Mouse (Mus musculus) forebrain, embryonic 11.5 days (tissue): Measurements from ENCODE around the gene Sema5b. TPM values are rescaled to one million over a fixed set of nuclear protein-coding genes. Genes with fewer than 3 reads are reported as not detected.

Experiments used
- ATAC-seq: fragments of 200-750 bp; cut with Nextera tagmentation; replicated peaks from 2 replicates; pipeline ENCODE4 v1.8.0; 2017; ENCODE audit warnings: moderate TSS enrichment; ENCODE audit not compliant: low FRiP score
- DNase-seq: peaks from one replicate; pipeline ENCODE4 v3.0.0-alpha.2; 2017; ENCODE audit warnings: low spot score
- H3K27ac ChIP-seq: fragments of 300-500 bp; sonication (generic); 2 replicates; pipeline ENCODE4 v1.5.1; 2014; ENCODE audit warnings: low read depth, low read length
- H3K27me3 ChIP-seq: fragments of 300-500 bp; sonication (generic); 2 replicates; pipeline ENCODE4 v1.6.1; 2014; ENCODE audit warnings: mild to moderate bottlenecking, low read length, mixed read lengths; ENCODE audit not compliant: control insufficient read depth, insufficient read depth
- H3K36me3 ChIP-seq: fragments of 300-500 bp; sonication (generic); 2 replicates; pipeline ENCODE4 v1.6.1; 2014; ENCODE audit warnings: mild to moderate bottlenecking, low read length, moderate library complexity, mixed read lengths; ENCODE audit not compliant: control insufficient read depth, insufficient read depth
- H3K4me1 ChIP-seq: fragments of 300-500 bp; sonication (generic); replicated peaks from 2 replicates; pipeline ENCODE4 v1.6.1; 2014; ENCODE audit warnings: low read length, mixed read lengths; ENCODE audit not compliant: control insufficient read depth, insufficient read depth
- H3K4me2 ChIP-seq: fragments of 300-500 bp; sonication (generic); 2 replicates; pipeline ENCODE4 v1.6.1; 2014; ENCODE audit warnings: low read depth, mild to moderate bottlenecking, low read length, moderate library complexity, mixed read lengths; ENCODE audit not compliant: severe bottlenecking
- H3K4me3 ChIP-seq: fragments of 300-500 bp; sonication (generic); 2 replicates; pipeline ENCODE4 v1.5.1; 2014; ENCODE audit warnings: low read depth, low read length
- H3K9ac ChIP-seq: fragments of 300-500 bp; sonication (generic); 2 replicates; pipeline ENCODE4 v1.6.1; 2014; ENCODE audit warnings: low read length
- H3K9me3 ChIP-seq: fragments of 300-500 bp; sonication (generic); 2 replicates; pipeline ENCODE4 v1.6.1; 2016; ENCODE audit warnings: low read length, mixed read lengths; ENCODE audit not compliant: control insufficient read depth
- WGBS: fragments of 180-500 bp; shearing (Covaris S2); extraction: QIAGEN DNeasy Blood & Tissue Kit; methylation state at CpG from one replicate; pipeline ENCODE4 v1.1.7; 2014; 5-methylcytosine and 5-hydroxymethylcytosine counted together
- polyA plus RNA-seq: library from polyadenylated mRNA; unstranded; fragments of >200 nt; fragmentation: Nextera tagmentation; extraction: Ambion mirVana; gene quantifications from 2 replicates; pipeline ENCODE4 v1.2.1, GENCODE M21; 2014

Gene Sema5b
- polyA plus RNA-seq = 58.0 and 62.6 TPM in 2 replicates

DNA sequence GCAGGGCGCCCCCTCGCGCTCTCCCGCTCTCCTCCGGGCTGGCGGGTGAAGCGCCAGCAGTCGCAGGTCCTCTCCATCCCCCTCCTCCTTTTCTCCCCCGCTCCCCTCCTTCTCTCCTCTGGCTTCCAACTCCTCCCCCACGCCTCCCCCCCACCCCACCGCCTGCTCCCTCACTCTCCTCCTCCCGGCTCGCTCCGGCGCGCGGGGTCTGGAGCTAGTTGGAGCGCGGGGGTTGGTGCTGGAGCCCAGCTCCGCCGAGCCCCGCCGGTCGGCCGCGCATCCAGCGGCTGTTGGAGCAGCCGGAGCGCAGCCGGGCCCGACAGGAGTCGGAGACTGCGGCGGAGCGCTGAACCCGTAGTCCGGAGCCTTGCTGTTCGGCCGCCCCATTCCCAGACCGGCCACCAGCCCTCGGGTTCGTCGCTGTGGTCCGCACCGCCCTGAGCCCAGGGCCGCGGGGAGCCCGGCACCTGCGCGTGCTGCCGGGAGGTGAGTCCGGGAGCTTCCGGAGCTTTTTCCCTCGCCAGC lies at the start of gene Sema5b:
Gene Sema5b, plus strand, starts transcription at position 29 of the 525 bp plus-strand sequence.
- Histone ChIP-seq H3K9me3 (no peaks in the 10 kb centered on the region), H3K4me3 (peak within 1 kb of the TSS; percentile 91), H3K9ac (peak within 1 kb of the TSS; percentile 98), H3K27ac (peak within 1 kb of the TSS; percentile 84), H3K27me3 (peaks cover 6% of the 10 kb centered on the region; the same call in 1 of the 2 replicates), H3K4me1 (peaks cover 9% of the 10 kb centered on the region), H3K4me2 (peak within 1 kb of the TSS; percentile 78), H3K36me3 (no peaks in the 10 kb centered on the region)
- DNase-seq (peak; percentile 94), ATAC-seq (peak; percentile 86)
- under 1% methylated on average over 48 of the region's 54 CpGs for WGBS

DNA sequence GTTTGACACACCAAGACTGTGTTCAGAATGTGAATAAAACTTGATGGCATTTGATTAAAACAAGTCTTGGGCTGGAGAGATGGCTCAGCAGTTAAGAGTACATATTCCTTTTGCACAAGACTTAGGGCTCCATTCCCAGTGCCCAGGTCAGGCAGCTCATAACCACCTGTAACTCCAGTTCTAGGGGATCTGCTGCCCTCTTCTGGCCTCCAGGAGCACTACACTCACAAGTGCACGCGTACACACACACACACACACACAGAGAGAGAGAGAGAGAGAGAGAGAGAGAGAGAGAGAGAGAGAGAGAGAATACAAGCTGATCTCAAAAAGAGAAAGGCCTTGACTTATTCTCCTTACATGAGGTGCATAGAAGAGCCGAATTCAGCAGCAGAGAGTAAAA lies 40.6 kb upstream of the Sema5b start:
- H3K4me1 ChIP-seq = no peaks in the 10 kb centered on the region
- WGBS = 100% methylated on average over 3 of the region's 3 CpGs
- H3K9me3 ChIP-seq = no peaks in the 10 kb centered on the region; the same call in 1 of the 2 replicates
- no peak overlapping the region for H3K27ac ChIP-seq
- ATAC-seq (no peak), DNase-seq (no peak)
- H3K4me2 ChIP-seq = no peak overlapping the region
- H3K4me3 ChIP-seq = no peak overlapping the region
- no peaks in the 10 kb centered on the region for H3K36me3 ChIP-seq
- H3K27me3 ChIP-seq = no peaks in the 10 kb centered on the region
- no peak overlapping the region for H3K9ac ChIP-seq

DNA sequence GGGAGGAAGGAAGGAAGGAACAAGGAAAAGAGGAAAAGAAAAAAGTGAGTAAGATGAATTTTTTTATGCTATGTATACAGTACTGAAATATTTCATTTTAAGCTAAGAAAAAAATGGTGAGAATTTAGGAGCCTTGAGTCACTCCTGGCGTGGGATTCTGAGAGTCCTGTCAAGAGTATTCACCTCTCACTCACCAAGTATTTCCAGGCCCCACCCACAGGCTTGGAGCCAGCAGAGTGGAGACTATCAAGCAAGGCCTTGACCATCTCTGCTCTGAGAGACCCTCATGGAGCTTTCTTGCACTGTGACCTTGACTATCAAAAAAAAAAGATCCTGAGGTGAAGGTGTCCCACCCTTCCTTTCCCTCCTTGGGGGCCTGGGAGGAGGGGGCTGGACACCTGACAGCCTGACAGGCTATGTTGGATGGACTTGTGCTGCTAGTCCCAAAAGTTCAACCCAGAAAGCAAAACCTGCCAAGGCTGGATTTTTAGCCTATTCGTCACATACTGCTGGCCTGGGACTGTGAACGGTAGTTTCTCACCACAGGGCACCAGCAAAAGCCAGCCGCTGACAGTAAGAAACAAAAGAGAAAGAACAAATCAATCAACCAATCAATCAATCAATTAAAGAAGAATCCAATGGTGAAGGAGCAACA lies 39.7 kb upstream of the Sema5b start:
- no peak overlapping the region for H3K27ac ChIP-seq
- H3K36me3 ChIP-seq = no peaks in the 10 kb centered on the region
- no peak for ATAC-seq
- no peaks in the 10 kb centered on the region; the same call in 1 of the 2 replicates for H3K9me3 ChIP-seq
- H3K4me1 ChIP-seq = no peaks in the 10 kb centered on the region
- 82% methylated on average over 4 of the region's 4 CpGs for WGBS
- no peak overlapping the region for H3K9ac ChIP-seq
- no peak overlapping the region for H3K4me2 ChIP-seq
- no peaks in the 10 kb centered on the region for H3K27me3 ChIP-seq
- DNase-seq = no peak
- no peak overlapping the region for H3K4me3 ChIP-seq

DNA sequence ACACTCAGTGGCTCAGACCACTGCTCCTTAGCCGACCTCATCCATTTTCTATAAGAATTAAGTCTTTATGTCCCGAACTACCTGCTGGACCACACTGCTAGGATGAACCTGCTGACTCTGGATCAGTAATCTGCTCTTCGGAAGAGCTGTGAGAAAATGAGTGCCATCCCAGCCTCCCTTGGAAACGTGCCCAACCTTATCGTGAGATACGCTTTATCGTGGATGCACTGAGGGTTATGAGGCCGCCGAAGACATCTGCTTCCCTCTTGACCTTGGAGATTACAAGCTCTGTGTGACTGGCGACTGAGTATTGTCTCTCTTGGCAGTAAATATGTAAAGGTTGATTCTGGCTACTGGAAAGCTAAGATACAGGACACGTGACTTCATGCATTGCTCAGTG lies 38.5 kb upstream of the Sema5b start:
- Histone ChIP-seq H3K36me3 (no peaks in the 10 kb centered on the region), H3K9me3 (no peaks in the 10 kb centered on the region; the same call in 1 of the 2 replicates), H3K4me1 (no peaks in the 10 kb centered on the region), H3K27ac (no peak overlapping the region), H3K4me3 (no peak overlapping the region), H3K4me2 (no peak overlapping the region), H3K27me3 (no peaks in the 10 kb centered on the region), H3K9ac (no peak overlapping the region)
- no peak for ATAC-seq
- WGBS = 92% methylated on average over 11 of the region's 11 CpGs
- no peak for DNase-seq

DNA sequence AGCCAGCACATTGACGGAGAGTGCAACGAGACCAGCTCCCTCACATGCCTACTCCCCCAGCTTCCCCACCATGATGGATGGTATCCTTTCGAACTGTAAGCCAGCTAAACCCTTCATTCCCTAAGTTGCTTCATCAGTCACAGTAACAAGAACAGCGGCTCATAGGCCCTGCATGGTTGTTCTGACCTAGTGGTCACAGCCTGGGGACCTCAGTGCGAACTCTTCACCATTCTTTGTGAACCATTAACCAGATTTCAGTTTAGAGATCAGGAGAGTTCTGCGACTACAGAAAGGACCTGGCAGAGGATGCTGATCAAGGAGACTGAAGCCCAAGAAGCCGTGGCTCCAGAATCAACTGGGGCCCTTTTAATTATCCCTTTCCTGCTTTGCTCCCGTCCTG lies 36.7 kb upstream of the Sema5b start:
- ATAC-seq (no peak), DNase-seq (no peak)
- Histone ChIP-seq H3K4me2 (no peak overlapping the region), H3K9ac (no peak overlapping the region), H3K36me3 (no peaks in the 10 kb centered on the region), H3K4me3 (no peak overlapping the region), H3K4me1 (no peaks in the 10 kb centered on the region), H3K27me3 (no peaks in the 10 kb centered on the region), H3K27ac (no peak overlapping the region), H3K9me3 (no peaks in the 10 kb centered on the region; the same call in 1 of the 2 replicates)
- WGBS = 83% methylated on average over 8 of the region's 8 CpGs

DNA sequence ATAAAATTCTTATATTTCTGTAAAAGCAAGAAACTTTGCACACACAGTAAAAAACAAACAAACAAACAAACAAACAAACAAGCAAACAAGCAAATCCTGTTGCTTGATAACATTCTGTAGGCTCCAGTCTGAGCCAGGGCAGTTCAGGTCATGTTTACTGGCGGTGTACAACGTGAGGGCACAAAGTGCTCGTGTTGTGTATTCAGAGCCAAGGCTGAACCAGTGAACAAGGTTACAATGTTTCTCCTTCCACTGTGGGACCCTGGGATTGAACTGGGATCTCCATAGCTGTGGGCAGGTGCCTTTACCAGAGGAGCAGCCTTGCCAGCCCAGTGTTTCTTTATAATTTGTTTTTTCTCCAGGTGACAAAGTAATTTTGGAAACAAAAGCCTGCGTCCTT lies 35.2 kb upstream of the Sema5b start:
- no peaks in the 10 kb centered on the region; the same call in 1 of the 2 replicates for H3K9me3 ChIP-seq
- H3K36me3 ChIP-seq = no peaks in the 10 kb centered on the region
- H3K27me3 ChIP-seq = no peaks in the 10 kb centered on the region
- no peak overlapping the region for H3K27ac ChIP-seq
- 88% methylated on average over 4 of the region's 4 CpGs for WGBS
- H3K4me3 ChIP-seq = no peak overlapping the region
- ATAC-seq (no peak), DNase-seq (no peak)
- H3K4me2 ChIP-seq = no peak overlapping the region
- H3K4me1 ChIP-seq = no peaks in the 10 kb centered on the region
- no peak overlapping the region for H3K9ac ChIP-seq

DNA sequence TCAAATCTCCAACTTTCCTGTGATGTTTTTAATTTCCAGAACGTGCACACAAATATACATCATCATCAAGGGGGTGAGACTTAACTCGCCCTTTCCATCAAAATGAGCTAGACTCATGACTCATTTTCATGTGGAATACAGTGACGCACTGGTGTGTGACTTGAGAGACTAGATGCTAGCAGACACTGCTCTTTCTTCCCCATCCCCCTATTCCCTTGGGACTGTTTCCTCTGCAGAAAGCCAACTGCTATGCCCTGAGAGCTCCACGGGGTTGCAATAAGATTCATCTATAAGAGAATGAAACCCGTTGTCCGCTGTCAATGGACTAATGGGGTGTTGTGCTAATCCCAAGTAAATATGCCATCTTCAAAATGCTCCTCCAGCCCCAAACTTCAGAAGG lies 32.4 kb upstream of the Sema5b start:
- Histone ChIP-seq H3K4me1 (no peaks in the 10 kb centered on the region), H3K9ac (no peak overlapping the region), H3K27me3 (no peaks in the 10 kb centered on the region), H3K36me3 (no peaks in the 10 kb centered on the region), H3K4me3 (no peak overlapping the region), H3K27ac (no peak overlapping the region), H3K9me3 (no peaks in the 10 kb centered on the region; the same call in 1 of the 2 replicates), H3K4me2 (no peak overlapping the region)
- DNase-seq (no peak), ATAC-seq (no peak)
- 91% methylated on average over 6 of the region's 6 CpGs for WGBS

DNA sequence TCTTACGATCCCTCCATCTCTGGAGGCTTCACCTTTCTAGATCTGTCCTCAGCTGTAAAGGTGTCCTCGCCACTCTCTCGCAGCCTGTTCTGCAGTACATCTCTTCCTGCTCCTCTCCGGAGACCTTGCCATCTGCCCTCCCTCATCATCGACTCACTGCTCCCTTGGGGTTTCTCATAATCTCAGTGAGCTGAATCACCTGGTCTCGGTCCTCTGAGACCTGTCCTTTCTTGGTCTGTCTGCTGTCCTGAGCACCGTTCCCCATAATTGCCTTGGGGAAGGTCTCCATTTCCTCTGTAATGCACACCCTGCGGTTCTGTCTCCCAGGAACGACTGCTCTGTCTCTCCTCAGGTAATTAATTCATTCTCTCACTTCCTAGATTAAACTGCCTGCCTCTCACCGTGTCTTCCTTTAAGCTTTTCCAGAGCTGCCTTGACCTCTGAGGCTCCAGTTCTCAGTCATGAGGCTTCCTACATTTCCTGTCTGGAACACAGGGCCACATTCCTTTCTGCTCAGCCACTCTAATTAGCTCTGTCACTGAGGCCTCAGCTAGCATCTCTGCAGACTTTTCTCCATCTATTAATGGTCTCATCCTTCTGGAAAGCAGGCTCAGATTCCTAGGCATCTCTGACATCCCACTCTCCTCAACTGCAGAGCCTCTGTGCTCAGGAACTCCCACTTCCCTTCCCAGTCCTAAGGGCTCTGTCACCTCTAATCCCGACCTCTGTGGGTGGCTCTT lies 31.4 kb upstream of the Sema5b start:
- no peaks in the 10 kb centered on the region for H3K9me3 ChIP-seq
- no peaks in the 10 kb centered on the region for H3K36me3 ChIP-seq
- no peaks in the 10 kb centered on the region for H3K27me3 ChIP-seq
- no peak overlapping the region for H3K4me3 ChIP-seq
- H3K4me1 ChIP-seq = no peaks in the 10 kb centered on the region
- no peak overlapping the region for H3K9ac ChIP-seq
- DNase-seq (no peak), ATAC-seq (no peak)
- H3K4me2 ChIP-seq = no peak overlapping the region
- WGBS = 57% methylated on average over 11 of the region's 11 CpGs
- H3K27ac ChIP-seq = no peak overlapping the region
